Mouse (Mus musculus) limb, embryonic 12.5 days (tissue): ENCODE results near the gene Cdh13. TPM values are rescaled to one million over a fixed set of nuclear protein-coding genes. Genes with fewer than 3 reads are reported as not detected.

Source experiments
- ATAC-seq: fragments of 200-750 bp; cut with Nextera tagmentation; 2 replicates; pipeline ENCODE4 v1.8.0; 2017; ENCODE audit warnings: low read depth, moderate TSS enrichment; ENCODE audit not compliant: insufficient number of reproducible peaks, insufficient read depth, low FRiP score, low TSS enrichment
- H3K27ac ChIP-seq: fragments of 300-500 bp; sonication (generic); 2 replicates; pipeline ENCODE4 v1.5.1; 2016; ENCODE audit warnings: mild to moderate bottlenecking, moderate library complexity
- H3K27me3 ChIP-seq: fragments of 300-500 bp; sonication (generic); 2 replicates; pipeline ENCODE4 v1.6.1; 2016; ENCODE audit warnings: mild to moderate bottlenecking, moderate library complexity
- H3K36me3 ChIP-seq: fragments of 300-500 bp; sonication (generic); 2 replicates; pipeline ENCODE4 v1.6.1; 2016; ENCODE audit warnings: mild to moderate bottlenecking, moderate library complexity
- H3K4me1 ChIP-seq: fragments of 300-500 bp; sonication (generic); replicated peaks from 2 replicates; pipeline ENCODE4 v1.6.1; 2016
- H3K4me2 ChIP-seq: fragments of 300-500 bp; sonication (generic); 2 replicates; pipeline ENCODE4 v1.6.1; 2016; ENCODE audit warnings: mild to moderate bottlenecking, moderate library complexity
- H3K4me3 ChIP-seq: fragments of 300-500 bp; sonication (generic); replicated peaks from 2 replicates; pipeline ENCODE4 v1.5.1; 2016; ENCODE audit warnings: mild to moderate bottlenecking
- H3K9ac ChIP-seq: fragments of 300-500 bp; sonication (generic); replicated peaks from 2 replicates; pipeline ENCODE4 v1.6.1; 2016; ENCODE audit warnings: mild to moderate bottlenecking, moderate library complexity
- H3K9me3 ChIP-seq: fragments of 300-500 bp; sonication (generic); 2 replicates; pipeline ENCODE4 v1.6.1; 2016; ENCODE audit warnings: mild to moderate bottlenecking, moderate library complexity
- WGBS: fragments of 180-500 bp; shearing (Covaris S2); methylation state at CpG from one replicate; pipeline ENCODE4 v1.1.7; 2016; 5-methylcytosine and 5-hydroxymethylcytosine counted together
- polyA plus RNA-seq: library from polyadenylated mRNA; unstranded; fragments of >200 nt; fragmentation: Nextera tagmentation; extraction: Ambion mirVana; gene quantifications from 2 replicates; pipeline ENCODE4 v1.2.1, GENCODE M21; 2016

Cdh13 gene
- polyA plus RNA-seq, 1 experiment from 2014 or later, result 8.0 TPM

DNA sequence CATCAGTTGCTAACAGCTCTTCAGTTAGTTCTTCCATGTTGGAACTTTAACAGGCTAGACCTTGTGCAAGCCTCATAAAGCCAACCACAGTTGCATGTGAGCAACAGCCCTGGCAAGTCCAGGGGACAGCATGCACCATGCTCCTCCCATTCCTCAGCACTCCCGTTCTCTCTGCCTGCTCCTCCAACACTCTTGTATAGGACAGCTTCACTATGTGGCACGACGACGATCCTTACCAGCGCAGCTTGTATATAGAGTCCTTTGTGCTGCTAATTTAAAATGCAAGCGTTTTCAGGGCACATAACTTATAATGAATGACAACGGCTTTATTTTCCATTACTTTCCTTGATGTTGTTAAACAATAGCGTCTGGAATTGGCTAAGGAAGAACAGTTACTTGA lies 654.5 kb downstream of the Cdh13 start:
- 38% methylated on average over 8 of the region's 8 CpGs for WGBS

GRCm38 (mm10) chr8:118951766-118952741 lies 668.5 kb downstream of the Cdh13 start:
- Histone ChIP-seq H3K4me1 (no peaks in the 10 kb centered on the region), H3K9ac (no peak overlapping the region), H3K9me3 (no peaks in the 10 kb centered on the region), H3K4me2 (no peak overlapping the region), H3K36me3 (no peaks in the 10 kb centered on the region), H3K27ac (no peak overlapping the region), H3K27me3 (no peaks in the 10 kb centered on the region), H3K4me3 (no peak overlapping the region)
- 63% methylated on average over 20 of the region's 20 CpGs for WGBS
- no peak for ATAC-seq

More for the DNA sequence above, 654.5 kb downstream of the Cdh13 start:
- Histone ChIP-seq H3K9ac (no peak overlapping the region), H3K27me3 (no peaks in the 10 kb centered on the region), H3K9me3 (no peaks in the 10 kb centered on the region), H3K4me2 (no peak overlapping the region), H3K36me3 (no peaks in the 10 kb centered on the region), H3K27ac (no peak overlapping the region), H3K4me1 (no peaks in the 10 kb centered on the region), H3K4me3 (no peak overlapping the region)
- ATAC-seq, result no peak

GRCm38 (mm10) chr8:118956109-118956508 lies 672.6 kb downstream of the Cdh13 start:
- no peak for ATAC-seq
- no peaks in the 10 kb centered on the region for H3K4me1 ChIP-seq
- no peaks in the 10 kb centered on the region for H3K36me3 ChIP-seq
- no peaks in the 10 kb centered on the region for H3K9me3 ChIP-seq
- H3K4me3 ChIP-seq, result no peak overlapping the region
- H3K27me3 ChIP-seq, result no peaks in the 10 kb centered on the region
- H3K4me2 ChIP-seq, result no peak overlapping the region
- H3K9ac ChIP-seq, result no peak overlapping the region
- no peak overlapping the region for H3K27ac ChIP-seq
- 82% methylated on average over 3 of the region's 3 CpGs for WGBS

DNA sequence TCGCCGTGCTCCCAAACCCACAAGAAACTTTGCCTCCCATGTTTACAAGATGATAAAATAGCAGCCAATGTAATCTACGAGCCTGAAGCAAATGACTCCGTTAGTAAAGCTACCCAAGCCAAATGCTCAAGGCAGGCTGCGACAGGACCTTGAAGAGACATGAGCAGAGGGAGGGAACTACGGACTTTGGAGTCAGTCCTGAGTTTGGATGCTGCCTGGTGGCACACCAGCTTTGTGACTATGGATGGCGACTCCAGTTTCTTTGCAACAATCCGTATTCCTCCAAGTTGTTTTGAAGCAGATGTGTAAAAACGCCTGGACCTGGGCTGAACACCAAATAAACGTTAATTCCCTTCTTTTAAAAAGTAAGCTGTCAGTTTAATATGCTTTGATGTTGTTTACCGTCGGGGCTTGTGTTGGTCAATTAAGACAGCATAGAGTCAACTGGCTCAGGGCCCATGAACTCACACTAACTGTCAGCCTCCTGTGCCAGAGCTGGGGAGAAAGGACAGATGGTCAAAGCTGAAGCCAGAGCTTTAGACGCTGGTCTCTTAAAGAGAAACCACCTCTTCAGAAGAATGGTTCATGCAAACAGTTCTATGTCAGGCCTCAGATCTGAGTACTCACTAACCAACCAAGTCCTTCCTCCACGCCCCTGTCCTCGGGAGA lies 678.5 kb downstream of the Cdh13 start:
- Histone ChIP-seq H3K4me3 (no peak overlapping the region), H3K36me3 (no peaks in the 10 kb centered on the region), H3K9ac (no peak overlapping the region), H3K4me2 (no peak overlapping the region), H3K27ac (no peak overlapping the region), H3K4me1 (no peaks in the 10 kb centered on the region), H3K9me3 (no peaks in the 10 kb centered on the region), H3K27me3 (no peaks in the 10 kb centered on the region)
- ATAC-seq, result no peak
- WGBS, result 52% methylated on average over 15 of the region's 15 CpGs

DNA sequence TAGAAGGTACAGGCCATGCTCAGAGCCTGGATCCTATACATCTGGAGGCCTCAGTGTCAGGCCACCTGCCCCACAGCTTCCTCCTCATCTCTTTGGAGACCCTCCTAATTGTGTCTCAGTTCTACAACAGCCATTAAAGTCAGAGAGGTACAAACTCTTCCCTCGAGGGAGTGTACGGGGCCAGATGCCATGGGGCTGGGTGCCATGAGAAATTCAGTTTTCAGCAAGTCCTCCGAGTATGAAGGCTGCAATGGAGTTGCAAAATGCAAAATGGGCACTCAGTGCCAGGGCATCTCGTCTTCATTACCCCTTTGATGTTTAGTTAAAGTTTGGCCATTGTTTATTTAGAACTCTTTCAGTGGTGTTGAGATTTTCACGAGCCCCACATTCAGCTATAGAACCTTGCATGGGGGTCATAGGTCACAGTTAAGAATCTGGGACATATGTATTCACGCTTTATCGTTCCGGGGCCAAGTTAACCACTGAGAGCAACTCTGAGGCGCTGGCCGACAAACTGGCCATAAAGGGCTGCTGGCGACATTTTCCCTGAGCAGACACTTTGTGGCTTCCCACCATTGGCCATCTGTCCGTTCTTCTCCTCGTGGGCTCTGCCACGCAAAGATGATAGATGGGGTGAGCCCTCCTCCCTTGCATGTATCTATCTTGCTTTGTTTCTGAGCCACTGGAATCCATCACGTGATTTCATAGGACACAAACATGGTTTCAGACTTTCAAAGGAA lies 681.7 kb downstream of the Cdh13 start:
- H3K4me3 ChIP-seq, result no peak overlapping the region
- no peak for ATAC-seq
- H3K9ac ChIP-seq, result no peak overlapping the region
- H3K36me3 ChIP-seq, result no peaks in the 10 kb centered on the region
- H3K4me1 ChIP-seq, result no peaks in the 10 kb centered on the region
- H3K4me2 ChIP-seq, result no peak overlapping the region
- no peaks in the 10 kb centered on the region for H3K27me3 ChIP-seq
- no peaks in the 10 kb centered on the region for H3K9me3 ChIP-seq
- no peak overlapping the region for H3K27ac ChIP-seq
- 86% methylated on average over 15 of the region's 15 CpGs for WGBS

- H3K27me3 ChIP-seq, result no peaks in the 10 kb centered on the region
- 69% methylated on average over 4 of the region's 4 CpGs for WGBS
- ATAC-seq, result no peak
- H3K9me3 ChIP-seq, result no peaks in the 10 kb centered on the region; the same call in 1 of the 2 replicates
- no peak overlapping the region for H3K9ac ChIP-seq
- no peak overlapping the region for H3K4me3 ChIP-seq
- H3K4me2 ChIP-seq, result no peak overlapping the region
- H3K4me1 ChIP-seq, result no peaks in the 10 kb centered on the region
- no peak overlapping the region for H3K27ac ChIP-seq
- no peaks in the 10 kb centered on the region for H3K36me3 ChIP-seq
Observed at GRCm38 (mm10) chr8:118968896-118969295, 685.4 kb downstream of the Cdh13 start.

GRCm38 (mm10) chr8:118979800-118980199 lies 696.3 kb downstream of the Cdh13 start:
- Histone ChIP-seq H3K9me3 (peaks cover 15% of the 10 kb centered on the region), H3K36me3 (no peaks in the 10 kb centered on the region), H3K9ac (no peak overlapping the region), H3K27ac (no peak overlapping the region), H3K4me2 (no peak overlapping the region), H3K27me3 (peaks cover 7% of the 10 kb centered on the region), H3K4me1 (no peaks in the 10 kb centered on the region), H3K4me3 (no peak overlapping the region)
- WGBS, result 24% methylated on average over 5 of the region's 5 CpGs
- ATAC-seq, result no peak

DNA sequence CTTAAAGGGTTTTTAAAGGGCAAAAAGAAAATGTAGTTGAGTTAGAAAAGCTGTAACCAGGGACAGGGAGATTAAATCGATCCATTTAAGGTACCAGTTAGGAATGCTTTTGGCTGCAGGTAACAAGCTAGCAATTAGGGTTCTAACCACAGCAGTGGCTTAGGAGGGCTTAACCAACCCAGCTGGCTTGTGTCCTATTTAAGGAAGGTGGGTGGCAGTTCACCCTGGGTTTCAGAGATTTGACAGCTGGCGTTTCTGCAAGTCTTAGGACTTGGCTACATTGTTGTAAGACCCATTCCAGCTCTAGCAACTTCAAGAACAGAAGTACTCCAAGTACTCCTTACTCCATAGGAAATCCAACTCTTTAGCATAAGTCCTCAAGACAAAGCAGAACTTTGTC lies 700.2 kb downstream of the Cdh13 start:
- H3K27ac ChIP-seq, result no peak overlapping the region
- no peaks in the 10 kb centered on the region for H3K36me3 ChIP-seq
- H3K4me2 ChIP-seq, result no peak overlapping the region
- no peak overlapping the region for H3K9ac ChIP-seq
- peaks cover 15% of the 10 kb centered on the region for H3K9me3 ChIP-seq
- no peak for ATAC-seq
- H3K4me3 ChIP-seq, result no peak overlapping the region
- H3K4me1 ChIP-seq, result no peaks in the 10 kb centered on the region
- peaks cover 3% of the 10 kb centered on the region; the same call in 1 of the 2 replicates for H3K27me3 ChIP-seq
- 29% methylated on average over 2 of the region's 2 CpGs for WGBS

GRCm38 (mm10) chr8:118986796-118987195 lies 703.3 kb downstream of the Cdh13 start:
- no peak overlapping the region for H3K27ac ChIP-seq
- no peaks in the 10 kb centered on the region; the same call in 1 of the 2 replicates for H3K4me1 ChIP-seq
- no peaks in the 10 kb centered on the region for H3K36me3 ChIP-seq
- ATAC-seq, result no peak
- H3K4me2 ChIP-seq, result no peak overlapping the region
- no peak overlapping the region for H3K9ac ChIP-seq
- peaks cover 15% of the 10 kb centered on the region for H3K9me3 ChIP-seq
- H3K27me3 ChIP-seq, result no peaks in the 10 kb centered on the region
- 88% methylated on average over 1 of the region's 1 CpGs for WGBS
- no peak overlapping the region for H3K4me3 ChIP-seq

DNA sequence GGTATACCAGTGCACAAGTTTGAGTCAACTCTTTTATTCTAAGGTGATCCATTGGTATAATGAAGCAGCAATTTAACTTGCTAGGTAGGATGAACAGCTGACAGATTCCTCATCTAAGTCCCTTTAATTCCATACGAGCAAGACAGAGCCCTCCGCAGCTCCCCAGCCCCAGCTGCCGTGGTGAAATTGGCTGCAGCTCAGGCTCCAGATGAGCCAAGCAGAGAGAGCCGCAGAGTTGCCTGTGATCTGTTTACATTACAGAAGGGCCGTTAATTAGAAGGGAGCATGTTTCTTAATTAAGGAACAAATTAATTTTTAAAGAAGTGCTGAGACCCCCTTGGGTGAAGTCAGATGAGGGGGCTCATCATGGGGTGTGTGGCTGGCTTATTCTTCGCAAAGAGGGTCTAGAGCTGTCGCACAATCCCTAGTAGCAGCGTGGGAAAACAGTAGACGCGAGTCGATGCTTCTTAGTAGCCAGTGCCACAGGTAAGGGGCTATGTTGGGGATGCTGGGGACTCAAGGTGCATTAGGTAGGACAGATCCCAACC lies 712.2 kb downstream of the Cdh13 start:
- Histone ChIP-seq H3K4me2 (no peak overlapping the region), H3K27me3 (no peaks in the 10 kb centered on the region), H3K36me3 (no peaks in the 10 kb centered on the region), H3K9ac (no peak overlapping the region), H3K4me1 (no peaks in the 10 kb centered on the region; the same call in 1 of the 2 replicates), H3K27ac (no peak overlapping the region), H3K9me3 (no peaks in the 10 kb centered on the region), H3K4me3 (no peak overlapping the region)
- ATAC-seq, result no peak
- 77% methylated on average over 11 of the region's 11 CpGs for WGBS

GRCm38 (mm10) chr8:119000595-119000994 lies 717.1 kb downstream of the Cdh13 start:
- Histone ChIP-seq H3K9me3 (peaks cover 4% of the 10 kb centered on the region; the same call in 1 of the 2 replicates), H3K9ac (no peak overlapping the region), H3K27me3 (no peaks in the 10 kb centered on the region), H3K36me3 (no peaks in the 10 kb centered on the region), H3K4me3 (no peak overlapping the region), H3K4me1 (no peaks in the 10 kb centered on the region), H3K4me2 (no peak overlapping the region), H3K27ac (no peak overlapping the region)
- no peak for ATAC-seq
- 84% methylated on average over 1 of the region's 1 CpGs for WGBS
